Mouse (Mus musculus): ENCODE data around the gene Map1a.

Map1a gene

GRCm38 (mm10) chr2:121288901-121289729, at the start of gene Map1a:
Gene Map1a, plus strand, starts transcription at chr2:121289600.
- peak; percentile 54 for DNase-seq (ENCODE audit: low spot score)

- DNase-seq (ENCODE audit: low spot score): no peak
Measured at GRCm38 (mm10) chr2:121244099-121244498, 45.3 kb upstream of the Map1a start.

GRCm38 (mm10) chr2:121249758-121250157, 39.6 kb upstream of the Map1a start:
- DNase-seq (ENCODE audit: low spot score): no peak

GRCm38 (mm10) chr2:121268446-121268845, 21.0 kb upstream of the Map1a start:
- no peak for DNase-seq (ENCODE audit: low spot score)

- DNase-seq (ENCODE audit: low spot score): no peak
Measured at GRCm38 (mm10) chr2:121270521-121271235, 18.7 kb upstream of the Map1a start.

- DNase-seq (ENCODE audit: low spot score): peak; percentile 80
Measured at GRCm38 (mm10) chr2:121271236-121271927, 18.0 kb upstream of the Map1a start, which contains the start of gene Trp53bp1. Gene Trp53bp1, minus strand, starts transcription at chr2:121271407.

- DNase-seq (ENCODE audit: low spot score): no peak
Measured at GRCm38 (mm10) chr2:121271928-121272516, 17.4 kb upstream of the Map1a start.

GRCm38 (mm10) chr2:121287850-121288249, 1.6 kb upstream of the Map1a start:
- no peak for DNase-seq (ENCODE audit: low spot score)

- DNase-seq (ENCODE audit: low spot score): no peak
Measured at GRCm38 (mm10) chr2:121289730-121290540, 535 bp downstream of the Map1a start.

- no peak for DNase-seq (ENCODE audit: low spot score)
Measured at GRCm38 (mm10) chr2:121292316-121293013, 3.1 kb downstream of the Map1a start.

GRCm38 (mm10) chr2:121294182-121294581, 4.8 kb downstream of the Map1a start:
- no peak for DNase-seq (ENCODE audit: low spot score)

GRCm38 (mm10) chr2:121294753-121295607, 5.6 kb downstream of the Map1a start:
- no peak for DNase-seq (ENCODE audit: low spot score)

GRCm38 (mm10) chr2:121295608-121296571, 6.5 kb downstream of the Map1a start:
- no peak for DNase-seq (ENCODE audit: low spot score)

- no peak for DNase-seq (ENCODE audit: low spot score)
Measured at GRCm38 (mm10) chr2:121296754-121297231, 7.4 kb downstream of the Map1a start.

- no peak for DNase-seq (ENCODE audit: low spot score)
Measured at GRCm38 (mm10) chr2:121297701-121298100, 8.3 kb downstream of the Map1a start.

GRCm38 (mm10) chr2:121298131-121298530, 8.7 kb downstream of the Map1a start:
- no peak for DNase-seq (ENCODE audit: low spot score)

- no peak for DNase-seq (ENCODE audit: low spot score)
Measured at GRCm38 (mm10) chr2:121299471-121299870, 10.1 kb downstream of the Map1a start.

GRCm38 (mm10) chr2:121300036-121300435, 10.6 kb downstream of the Map1a start:
- no peak for DNase-seq (ENCODE audit: low spot score)

Measured in urinary bladder, postnatal 10 days (tissue).